Mouse (Mus musculus): Measurements from ENCODE around the gene Akr1c19. TPM values are rescaled to one million over a fixed set of nuclear protein-coding genes. Genes with fewer than 3 reads are reported as not detected.
"Not testable (repeated sequence)": the region's sequence is repeated elsewhere in the genome, so short reads cannot be mapped to it uniquely, and the experiment has no call there.

Akr1c19 gene
- polyA plus RNA-seq, 1 experiment from 2014 or later = 5.9 TPM

DNA sequence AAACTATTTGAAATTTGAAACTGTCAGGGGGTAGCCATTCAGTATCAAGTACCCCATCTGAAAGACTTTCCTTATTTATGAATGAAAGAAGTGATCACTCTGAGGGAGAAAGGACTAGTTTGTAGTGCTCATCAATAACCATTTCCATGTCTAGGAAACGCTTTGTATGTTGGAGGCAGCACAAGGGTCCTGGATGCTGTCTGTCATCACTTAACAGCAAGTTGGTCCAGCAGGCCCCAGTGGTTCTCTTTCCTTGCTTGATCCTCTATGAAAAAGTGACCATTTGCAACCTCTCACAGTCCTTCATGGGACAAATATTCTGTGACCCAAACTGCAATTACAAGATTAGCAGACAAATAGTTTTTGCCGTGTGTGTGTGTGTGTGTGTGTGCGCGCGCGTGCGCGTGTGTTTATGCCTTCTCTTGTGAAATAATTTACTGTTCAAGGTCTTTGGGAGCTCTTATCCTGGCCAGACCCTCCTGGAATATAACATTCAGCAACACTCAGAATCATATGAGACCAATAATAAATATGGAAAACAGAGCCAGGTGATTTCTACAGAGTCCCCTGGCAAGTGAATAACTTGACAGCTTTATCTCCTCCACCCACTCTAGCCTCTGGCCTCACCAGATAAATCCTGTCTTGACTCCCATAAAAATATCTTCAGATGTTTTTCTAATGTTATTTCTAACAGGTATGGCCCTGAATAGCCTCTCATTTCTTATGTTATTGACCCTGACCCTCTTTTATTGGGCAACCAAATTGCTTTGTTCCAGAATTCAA is 2.5 kb downstream of the Akr1c19 start:
- H3K27me3 ChIP-seq = no peaks in the 10 kb centered on the region
- no peak overlapping the region for H3K9ac ChIP-seq
- no peaks in the 10 kb centered on the region for H3K4me1 ChIP-seq (replicated peaks)
- H3K36me3 ChIP-seq = no peaks in the 10 kb centered on the region
- H3K4me3 ChIP-seq = no peak overlapping the region
- ATAC-seq (ENCODE audit: low FRiP score) = no peak
- no peaks in the 10 kb centered on the region for H3K9me3 ChIP-seq
- 94% methylated on average over 8 of the region's 8 CpGs for WGBS
- no peak overlapping the region for H3K27ac ChIP-seq
- no peak overlapping the region for H3K4me2 ChIP-seq

DNA sequence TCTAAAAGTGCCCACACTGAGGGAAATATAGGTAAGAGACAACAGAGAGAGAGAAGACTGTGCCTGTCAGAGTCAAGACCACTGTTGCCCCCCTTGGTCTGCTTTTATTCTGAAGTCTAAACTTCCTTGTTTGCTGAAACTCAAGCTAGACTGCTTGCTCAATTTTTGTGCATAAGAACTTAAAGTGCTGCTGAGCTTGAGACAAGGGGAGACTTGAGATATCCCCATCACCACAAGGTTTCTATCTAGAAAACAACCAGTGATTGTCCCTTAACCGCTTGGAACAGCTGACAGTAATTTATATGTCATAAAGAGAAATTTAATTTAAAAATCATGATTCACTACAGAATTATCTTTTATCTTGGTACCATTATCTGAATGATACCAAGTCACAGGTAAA is 4.6 kb downstream of the Akr1c19 start:
- Histone ChIP-seq H3K4me1 (replicated peaks) (no peaks in the 10 kb centered on the region), H3K4me2 (no peak overlapping the region), H3K36me3 (no peaks in the 10 kb centered on the region), H3K4me3 (no peak overlapping the region), H3K27ac (no peak overlapping the region), H3K27me3 (no peaks in the 10 kb centered on the region), H3K9ac (no peak overlapping the region), H3K9me3 (no peaks in the 10 kb centered on the region)
- 88% methylated on average over 1 of the region's 1 CpGs for WGBS
- no peak for ATAC-seq (ENCODE audit: low FRiP score)

DNA sequence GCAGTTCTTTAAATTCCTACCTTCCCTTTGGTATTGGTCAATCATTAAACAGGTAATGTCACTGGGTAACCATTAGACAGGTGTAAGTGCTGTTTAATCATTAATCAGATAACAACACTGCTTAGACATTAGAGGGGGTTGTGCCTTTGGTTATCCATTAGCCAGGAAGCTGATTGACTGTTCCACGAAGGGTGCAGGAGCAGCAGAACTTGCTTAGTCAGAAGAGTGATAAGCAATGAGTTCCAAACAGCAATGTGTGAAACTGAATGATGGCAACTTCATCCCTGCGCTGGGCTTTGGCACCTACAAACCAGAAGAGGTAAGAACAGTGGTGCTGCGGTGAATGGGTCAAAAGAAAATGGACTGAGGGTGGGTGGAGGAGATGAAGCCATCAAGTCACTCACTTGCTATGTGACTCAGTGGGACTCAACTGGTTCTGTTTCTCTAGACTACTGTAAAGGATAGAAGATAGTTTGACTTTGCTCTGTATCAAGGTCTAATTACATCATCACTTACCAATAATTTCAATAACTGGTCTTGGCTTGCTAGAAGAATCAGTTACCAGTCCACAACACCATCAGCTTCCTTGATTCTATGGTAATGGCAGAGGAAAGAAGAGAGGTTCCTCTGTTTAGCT is 5.2 kb downstream of the Akr1c19 start:
- Histone ChIP-seq H3K27ac (no peak overlapping the region), H3K4me2 (no peak overlapping the region), H3K27me3 (no peaks in the 10 kb centered on the region), H3K4me3 (no peak overlapping the region), H3K9ac (no peak overlapping the region), H3K4me1 (replicated peaks) (no peaks in the 10 kb centered on the region), H3K36me3 (no peaks in the 10 kb centered on the region), H3K9me3 (no peaks in the 10 kb centered on the region)
- no peak for ATAC-seq (ENCODE audit: low FRiP score)
- WGBS = 64% methylated on average over 3 of the region's 3 CpGs

- H3K27ac ChIP-seq = peak overlapping the region; percentile 6; the same call in 1 of the 2 replicates
- 5% methylated on average over 13 of the region's 13 CpGs for WGBS
- peak; percentile 96 for ATAC-seq (ENCODE audit: low FRiP score)
These were observed 16.5 kb downstream of the Akr1c19 start for GRCm38 (mm10) chr13:4244861-4245559.

DNA sequence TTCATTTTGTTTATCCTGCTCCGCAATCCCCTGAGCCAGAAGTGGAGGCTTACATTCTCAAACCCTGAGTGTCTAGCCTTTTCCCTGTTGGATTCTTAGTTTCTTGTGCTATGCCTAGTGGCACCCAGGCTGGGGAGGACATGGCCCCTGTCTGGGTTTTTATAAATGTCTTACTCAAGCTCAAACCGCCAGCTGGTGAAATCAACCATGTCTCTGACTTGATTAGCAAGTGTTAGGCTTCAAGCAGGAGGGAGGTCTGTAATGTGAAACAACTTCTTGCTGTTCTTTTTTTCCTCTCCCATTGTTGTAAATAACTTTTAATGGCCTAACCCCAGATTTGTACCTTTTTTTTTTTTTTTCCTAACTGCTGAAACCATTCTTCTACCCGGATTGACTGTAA is 20.8 kb downstream of the Akr1c19 start:
- no peaks in the 10 kb centered on the region for H3K27me3 ChIP-seq
- 51% methylated on average over 3 of the region's 3 CpGs for WGBS
- H3K9me3 ChIP-seq = no peaks in the 10 kb centered on the region
- H3K36me3 ChIP-seq = no peaks in the 10 kb centered on the region
- no peak overlapping the region for H3K27ac ChIP-seq
- H3K9ac ChIP-seq = no peak overlapping the region
- ATAC-seq (ENCODE audit: low FRiP score) = no peak
- no peak overlapping the region for H3K4me2 ChIP-seq
- H3K4me1 ChIP-seq (replicated peaks) = no peaks in the 10 kb centered on the region
- no peak overlapping the region for H3K4me3 ChIP-seq

More at GRCm38 (mm10) chr13:4244861-4245559, 16.5 kb downstream of the Akr1c19 start:
- Histone ChIP-seq H3K9ac (peak overlapping the region; percentile 66), H3K9me3 (no peaks in the 10 kb centered on the region), H3K4me1 (replicated peaks) (no peaks in the 10 kb centered on the region), H3K4me2 (peak overlapping the region; percentile 61), H3K27me3 (no peaks in the 10 kb centered on the region), H3K36me3 (no peaks in the 10 kb centered on the region), H3K4me3 (peak overlapping the region; percentile 42)

DNA sequence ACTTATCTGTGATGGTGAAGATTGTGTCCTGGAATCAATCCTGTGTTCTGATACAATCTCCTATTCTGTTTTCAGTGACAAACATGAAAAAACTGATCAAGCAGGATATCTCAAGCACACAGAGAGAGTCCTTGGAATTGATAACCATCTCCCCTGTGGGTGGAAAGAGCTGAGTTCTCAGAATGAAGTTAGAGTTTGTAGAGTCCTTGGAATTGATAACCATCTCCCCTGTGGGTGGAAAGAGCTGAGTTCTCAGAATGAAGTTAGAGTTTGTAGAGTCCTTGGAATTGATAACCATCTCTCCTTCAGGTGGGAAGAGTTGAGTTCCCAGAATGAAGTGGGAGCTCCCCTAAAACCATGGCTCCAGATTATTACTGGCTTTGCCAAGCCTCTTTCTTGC is 28.4 kb downstream of the Akr1c19 start:
- not testable (repeated sequence) for H3K27me3 ChIP-seq; H3K9me3 ChIP-seq; H3K36me3 ChIP-seq; ATAC-seq (ENCODE audit: low FRiP score); H3K9ac ChIP-seq; H3K4me2 ChIP-seq; H3K4me1 ChIP-seq (replicated peaks); H3K4me3 ChIP-seq; H3K27ac ChIP-seq

- H3K27ac ChIP-seq = no peak overlapping the region
- no peaks in the 10 kb centered on the region for H3K9me3 ChIP-seq
- no peaks in the 10 kb centered on the region for H3K36me3 ChIP-seq
- no peak for ATAC-seq (ENCODE audit: low FRiP score)
- H3K4me2 ChIP-seq = no peak overlapping the region
- H3K4me1 ChIP-seq (replicated peaks) = no peaks in the 10 kb centered on the region
- no peaks in the 10 kb centered on the region for H3K27me3 ChIP-seq
- H3K4me3 ChIP-seq = no peak overlapping the region
- no peak overlapping the region for H3K9ac ChIP-seq
- 88% methylated on average over 6 of the region's 6 CpGs for WGBS
These were observed 28.8 kb downstream of the Akr1c19 start for GRCm38 (mm10) chr13:4257349-4257748.

- no peaks in the 10 kb centered on the region for H3K27me3 ChIP-seq
- no peak overlapping the region for H3K9ac ChIP-seq
- 94% methylated on average over 3 of the region's 3 CpGs for WGBS
- no peak for ATAC-seq (ENCODE audit: low FRiP score)
- H3K27ac ChIP-seq = no peak overlapping the region
- no peak overlapping the region for H3K4me3 ChIP-seq
- no peaks in the 10 kb centered on the region for H3K9me3 ChIP-seq
- H3K4me2 ChIP-seq = no peak overlapping the region
- H3K36me3 ChIP-seq = no peaks in the 10 kb centered on the region
- no peaks in the 10 kb centered on the region for H3K4me1 ChIP-seq (replicated peaks)
These were observed 36.1 kb downstream of the Akr1c19 start for GRCm38 (mm10) chr13:4264612-4265011.

GRCm38 (mm10) chr13:4265047-4265446 is 36.5 kb downstream of the Akr1c19 start:
- Histone ChIP-seq H3K27me3 (no peaks in the 10 kb centered on the region), H3K4me1 (replicated peaks) (no peaks in the 10 kb centered on the region), H3K4me2 (no peak overlapping the region), H3K9ac (no peak overlapping the region), H3K9me3 (no peaks in the 10 kb centered on the region), H3K36me3 (no peaks in the 10 kb centered on the region), H3K27ac (no peak overlapping the region), H3K4me3 (no peak overlapping the region)
- no peak for ATAC-seq (ENCODE audit: low FRiP score)
- WGBS = 89% methylated on average over 2 of the region's 2 CpGs

GRCm38 (mm10) chr13:4265455-4265854 is 37.0 kb downstream of the Akr1c19 start:
- H3K9me3 ChIP-seq; H3K36me3 ChIP-seq; H3K27me3 ChIP-seq; H3K27ac ChIP-seq; H3K4me1 ChIP-seq (replicated peaks); ATAC-seq (ENCODE audit: low FRiP score); H3K9ac ChIP-seq; H3K4me3 ChIP-seq; H3K4me2 ChIP-seq: not testable (repeated sequence)
- whole genome bisulfite sequencing = 99% methylated on average over 2 of the region's 2 CpGs

DNA sequence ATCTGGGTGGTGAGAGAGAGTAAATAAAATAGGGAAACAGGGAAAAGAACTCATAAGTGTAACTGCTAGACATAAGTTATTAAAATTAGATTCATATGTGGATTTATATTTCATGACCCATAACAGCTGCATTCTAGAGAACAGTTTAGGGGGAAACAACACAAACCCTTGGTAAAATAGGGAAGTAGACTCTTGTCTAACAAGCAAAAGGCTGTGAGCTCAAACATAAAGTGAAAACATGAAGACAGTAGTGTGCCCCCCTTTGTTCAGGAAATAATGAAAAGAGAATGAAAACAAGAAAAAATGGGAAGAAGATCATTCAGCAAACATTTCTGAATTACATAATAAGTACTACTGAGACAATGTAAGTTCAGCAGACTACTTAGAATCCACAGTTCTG is 42.4 kb downstream of the Akr1c19 start:
- Histone ChIP-seq H3K9me3 (no peaks in the 10 kb centered on the region), H3K9ac (no peak overlapping the region), H3K36me3 (no peaks in the 10 kb centered on the region), H3K4me3 (no peak overlapping the region), H3K4me1 (replicated peaks) (no peaks in the 10 kb centered on the region), H3K27ac (no peak overlapping the region), H3K27me3 (no peaks in the 10 kb centered on the region), H3K4me2 (no peak overlapping the region)
- ATAC-seq (ENCODE audit: low FRiP score) = no peak

DNA sequence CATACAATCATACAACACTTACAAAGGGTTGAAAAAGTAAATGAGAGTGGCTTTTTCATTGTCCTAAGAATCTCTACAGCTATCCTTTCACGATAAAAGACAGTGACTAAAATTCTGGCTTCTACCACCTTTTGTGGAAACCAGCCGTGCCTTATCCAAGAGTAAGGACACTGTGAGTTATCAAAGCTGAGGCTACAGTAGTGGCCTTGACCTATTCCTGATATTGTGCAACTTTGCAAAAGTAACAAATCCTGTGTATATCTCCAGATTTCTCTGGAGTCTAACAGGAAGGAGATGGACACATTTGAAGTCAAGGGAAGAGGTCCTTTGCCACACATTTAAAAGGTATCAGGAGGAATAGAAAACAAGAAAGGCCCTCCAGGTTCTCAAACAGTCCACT is 49.0 kb downstream of the Akr1c19 start:
- 87% methylated on average over 2 of the region's 2 CpGs for WGBS
- Histone ChIP-seq H3K9me3 (no peaks in the 10 kb centered on the region), H3K36me3 (no peaks in the 10 kb centered on the region), H3K4me1 (replicated peaks) (no peaks in the 10 kb centered on the region), H3K27me3 (no peaks in the 10 kb centered on the region), H3K4me3 (no peak overlapping the region), H3K4me2 (no peak overlapping the region), H3K27ac (no peak overlapping the region), H3K9ac (no peak overlapping the region)
- ATAC-seq (ENCODE audit: low FRiP score) = no peak

Measured in hindbrain, embryonic 13.5 days (tissue).